Mouse (Mus musculus) CH12.LX (cell line): ENCODE data around the gene Pigr.

ENCODE experiments used
- CTCF ChIP-seq, 2 experiments: IDR thresholded peaks in 1 of 2; conservative IDR thresholded peaks in 1 of 2; 2 replicates each; pipeline ENCODE4 v1.5.1; 2011 to 2012; ENCODE audit warnings: low read depth in 2 of 2, low read length in 2 of 2, improper control_type of control experiment in 1 of 2, inconsistent platforms in 1 of 2, mild to moderate bottlenecking in 1 of 2, moderate library complexity in 1 of 2
- E2F4 ChIP-seq: IDR thresholded peaks from 2 replicates; pipeline ENCODE4 v1.6.1; 2011; ENCODE audit warnings: low read depth, low read length, improper control_type of control experiment; ENCODE audit not compliant: insufficient replicate concordance
- GABPA ChIP-seq: IDR thresholded peaks from 2 replicates; pipeline ENCODE4 v1.6.1; 2012; ENCODE audit warnings: low read depth, low read length, improper control_type of control experiment, inconsistent platforms; ENCODE audit not compliant: insufficient replicate concordance
- HCFC1 ChIP-seq: IDR thresholded peaks from 2 replicates; pipeline ENCODE4 v1.6.1; 2012; ENCODE audit warnings: low read depth, mild to moderate bottlenecking, inconsistent platforms, low read length, improper control_type of control experiment
- POLR2A ChIP-seq: IDR thresholded peaks from 2 replicates; pipeline ENCODE4 v1.6.1; 2011; ENCODE audit warnings: low read depth, mild to moderate bottlenecking, improper control_type of control experiment, low read length

- TF ChIP-seq CTCF (conservative IDR thresholded peaks at IDR 0.05 in 1 of 2, IDR thresholded peaks at IDR 0.05 in 1 of 2; ENCODE audit: low read depth in 2 of 2, low read length in 2 of 2): no peak
- no peak for TF ChIP-seq POLR2A
- no peak for TF ChIP-seq HCFC1
- no peak for TF ChIP-seq GABPA
- no peak for TF ChIP-seq E2F4
Observed at GRCm38 (mm10) chr1:130887354-130887753, 60.9 kb downstream of the Pigr start, which contains the start of gene Il24.
